Mouse (Mus musculus) MEL (cell line): ENCODE measurements at regions not wholly inside any gene's neighbourhood (a gene's known extent, or its start where the extent isn't known, plus 50 kb on each side); places are given as distances from the start of the nearest gene placed in this dataset.

ENCODE experiments used
- CTCF ChIP-seq, 3 experiments: IDR thresholded peaks in 2 of 3; conservative IDR thresholded peaks in 1 of 3; 2 replicates each; pipeline ENCODE4 v1.5.1; 2011 to 2012; ENCODE audit warnings: low read length in 3 of 3, low read depth in 2 of 3, mild to moderate bottlenecking in 2 of 3, improper control_type of control experiment in 1 of 3, inconsistent platforms in 1 of 3, mixed read lengths in 1 of 3, moderate library complexity in 1 of 3; ENCODE audit not compliant: control insufficient read depth in 1 of 3, insufficient read depth in 1 of 3, poor library complexity in 1 of 3, severe bottlenecking in 1 of 3
- EP300 ChIP-seq, 2 experiments: IDR thresholded peaks; 2 replicates each; pipeline ENCODE4 v1.6.1; 2011; ENCODE audit warnings: improper control_type of control experiment in 2 of 2, low read length in 2 of 2, low read depth in 1 of 2, mild to moderate bottlenecking in 1 of 2
- ETS1 ChIP-seq: IDR thresholded peaks from 2 replicates; pipeline ENCODE4 v1.6.1; 2012; ENCODE audit warnings: low read depth, mild to moderate bottlenecking, inconsistent platforms, low read length, improper control_type of control experiment, moderate library complexity
- MAZ ChIP-seq: IDR thresholded peaks from 2 replicates; pipeline ENCODE4 v1.6.1; 2012; ENCODE audit warnings: low read depth, mild to moderate bottlenecking, inconsistent platforms, low read length, improper control_type of control experiment
- NRF1 ChIP-seq: IDR thresholded peaks from 2 replicates; pipeline ENCODE4 v1.6.1; 2014; ENCODE audit warnings: low read depth, mild to moderate bottlenecking, inconsistent platforms, low read length, improper control_type of control experiment, moderate library complexity; ENCODE audit not compliant: poor library complexity, insufficient read depth, severe bottlenecking
- POLR2A ChIP-seq, 2 experiments: IDR thresholded peaks; 2 replicates each; pipeline ENCODE4 v1.6.1; 2011 to 2012; ENCODE audit warnings: low read length in 2 of 2, mild to moderate bottlenecking in 2 of 2, control low read depth in 1 of 2, improper control_type of control experiment in 1 of 2, low read depth in 1 of 2, moderate library complexity in 1 of 2; ENCODE audit not compliant: control insufficient read depth in 1 of 2, insufficient read depth in 1 of 2, poor library complexity in 1 of 2
- POLR2AphosphoS2 ChIP-seq: IDR thresholded peaks from 2 replicates; pipeline ENCODE4 v1.6.1; 2011; ENCODE audit warnings: low read length, improper control_type of control experiment
- POLR2AphosphoS5 ChIP-seq: IDR thresholded peaks from 2 replicates; pipeline ENCODE4 v1.6.1; 2012; ENCODE audit warnings: low read depth, borderline replicate concordance, mild to moderate bottlenecking, inconsistent platforms, low read length, moderate library complexity, mixed read lengths
- RAD21 ChIP-seq: IDR thresholded peaks from 2 replicates; pipeline ENCODE4 v1.6.1; 2011; ENCODE audit warnings: mild to moderate bottlenecking, low read depth, low read length, improper control_type of control experiment
- TBP ChIP-seq: IDR thresholded peaks from 2 replicates; pipeline ENCODE4 v1.8.0; 2011; ENCODE audit warnings: low read depth, low read length, improper control_type of control experiment
- ZMIZ1 ChIP-seq: IDR thresholded peaks from 2 replicates; pipeline ENCODE4 v1.6.1; 2012; ENCODE audit warnings: low read depth, mild to moderate bottlenecking, inconsistent platforms, low read length, improper control_type of control experiment, moderate library complexity

GRCm38 (mm10) chr10:102943156-102943555, 86.9 kb downstream of the Alx1 start:
- no peak for TF ChIP-seq POLR2A (IDR thresholded peaks at IDR 0.05; ENCODE audit: control insufficient read depth in 1 of 2, insufficient read depth in 1 of 2, low read depth in 1 of 2, low read length in 2 of 2, poor library complexity in 1 of 2)
- no peak for TF ChIP-seq ZMIZ1
- no peak for TF ChIP-seq ETS1
- no peak for TF ChIP-seq POLR2AphosphoS5
- TF ChIP-seq RAD21: no peak
- no peak for TF ChIP-seq EP300 (IDR thresholded peaks at IDR 0.05; ENCODE audit: low read depth in 1 of 2, low read length in 2 of 2)
- TF ChIP-seq MAZ: no peak
- TF ChIP-seq NRF1: no peak
- TF ChIP-seq CTCF (IDR thresholded peaks at IDR 0.05 in 2 of 3, conservative IDR thresholded peaks at IDR 0.05 in 1 of 3; ENCODE audit: control insufficient read depth in 1 of 3, insufficient read depth in 1 of 3, low read depth in 2 of 3, low read length in 3 of 3, poor library complexity in 1 of 3, severe bottlenecking in 1 of 3): no peak
- no peak for TF ChIP-seq POLR2AphosphoS2
- no peak for TF ChIP-seq TBP
